Comparison of ENCODE assay signal across 13 mouse cellular contexts in genomic region chr4:55285641-55286040, GRCm38 (mm10).
DNase-seq lines count a peak whose midpoint lies in the region; ATAC-seq and TF ChIP-seq lines count a peak whose summit lies in the region.
"Had no signal": no experiment of that assay in that cellular context is flagged by ENCODE, and none has a peak within 500 bp of the region (broad histone marks: within the 10 kb centered on the region; RNA-seq: fewer than 3 reads in every experiment).

No protein-coding gene starts in this region.

- no peaks in the 10 kb centered on the region for H3K9me3 ChIP-seq in kidney, postnatal 0 days (replicated peaks; ENCODE audit: low read length)
- no peaks in the 10 kb centered on the region for H3K9me3 ChIP-seq in neural tube, embryonic 11.5 days (ENCODE audit: control insufficient read depth, low read length)
- H3K9me3 ChIP-seq: embryonic facial prominence, embryonic 15.5 days; forebrain, embryonic 15.5 days; neural tube, embryonic 15.5 days had no signal

- no peak for TF ChIP-seq CTCF in kidney, postnatal 0 days (IDR thresholded peaks at IDR 0.05; ENCODE audit: low read depth)

- WGBS in kidney, postnatal 0 days: 18% methylated on average over 5 of the region's 5 CpGs
- whole genome bisulfite sequencing in neural tube, embryonic 11.5 days: 40% methylated on average over 5 of the region's 5 CpGs

- ATAC-seq in kidney, postnatal 0 days (replicated peaks; ENCODE audit: low FRiP score, low read depth): no peak
- ATAC-seq in neural tube, embryonic 11.5 days (ENCODE audit: insufficient read depth, low FRiP score, low TSS enrichment): no peak
- ATAC-seq in hematopoietic stem cell, adult 5-6 weeks (replicated peaks in 1 of 2; ENCODE audit: insufficient read depth in 1 of 2, low FRiP score in 2 of 2, low TSS enrichment in 1 of 2, low read depth in 1 of 2, poor library complexity in 2 of 2, severe bottlenecking in 2 of 2): peak; percentile 59 to 66
- ATAC-seq: forebrain, embryonic 15.5 days; inflammation-experienced regulatory T-cells, adult 6 months had no signal

- H3K4me3 ChIP-seq in kidney, postnatal 0 days (replicated peaks; ENCODE audit: low read depth, low read length): no peak overlapping the region
- H3K4me3 ChIP-seq in neural tube, embryonic 11.5 days (ENCODE audit: low read depth, low read length): no peak overlapping the region
- H3K4me3 ChIP-seq: embryonic facial prominence, embryonic 15.5 days; forebrain, embryonic 15.5 days; neural tube, embryonic 15.5 days had no signal

- no peaks in the 10 kb centered on the region for H3K27me3 ChIP-seq in kidney, postnatal 0 days (ENCODE audit: insufficient read depth, low read length)
- H3K27me3 ChIP-seq in neural tube, embryonic 11.5 days (ENCODE audit: control insufficient read depth, insufficient read depth, low read length): no peaks in the 10 kb centered on the region
- H3K27me3 ChIP-seq: embryonic facial prominence, embryonic 15.5 days; forebrain, embryonic 15.5 days; neural tube, embryonic 15.5 days had no signal

- H3K4me1 ChIP-seq in kidney, postnatal 0 days (replicated peaks; ENCODE audit: insufficient read depth, low read length): no peaks in the 10 kb centered on the region
- H3K4me1 ChIP-seq in neural tube, embryonic 11.5 days (ENCODE audit: control insufficient read depth, insufficient read depth, low read length): no peaks in the 10 kb centered on the region
- H3K4me1 ChIP-seq: embryonic facial prominence, embryonic 15.5 days; forebrain, embryonic 15.5 days; neural tube, embryonic 15.5 days had no signal

- no peak overlapping the region for H3K4me2 ChIP-seq in kidney, postnatal 0 days (ENCODE audit: low read length)
- no peak overlapping the region for H3K4me2 ChIP-seq in neural tube, embryonic 11.5 days (ENCODE audit: low read depth)
- H3K4me2 ChIP-seq: embryonic facial prominence, embryonic 15.5 days; forebrain, embryonic 15.5 days; neural tube, embryonic 15.5 days had no signal

- H3K36me3 ChIP-seq in kidney, postnatal 0 days (ENCODE audit: insufficient read depth, low read length): no peaks in the 10 kb centered on the region
- no peaks in the 10 kb centered on the region for H3K36me3 ChIP-seq in neural tube, embryonic 11.5 days (ENCODE audit: control insufficient read depth, insufficient read depth, low read length)
- H3K36me3 ChIP-seq: embryonic facial prominence, embryonic 15.5 days; forebrain, embryonic 15.5 days; neural tube, embryonic 15.5 days had no signal

- no peak overlapping the region for H3K9ac ChIP-seq in kidney, postnatal 0 days (ENCODE audit: low read depth, low read length)
- no peak overlapping the region for H3K9ac ChIP-seq in neural tube, embryonic 11.5 days (ENCODE audit: low read length)
- H3K9ac ChIP-seq: embryonic facial prominence, embryonic 15.5 days; forebrain, embryonic 15.5 days; neural tube, embryonic 15.5 days had no signal

- peak; percentile 15 for DNase-seq in kidney, postnatal 0 days (ENCODE audit: low spot score)
- no peak for DNase-seq in kidney, adult 18-20 months
- peak; percentile 7 for DNase-seq in neural tube, embryonic 11.5 days (ENCODE audit: low spot score)
- no peak for DNase-seq in neural tube, embryonic 10.5 days (ENCODE audit: extremely low spot score, low spot score)
- peak; percentile 57 for DNase-seq in adrenal gland, postnatal 10 days
- no peak for DNase-seq in spleen, postnatal 14 days (ENCODE audit: low spot score in 2 of 2)
- DNase-seq: cerebellum, postnatal 25 days; midbrain, embryonic 14.5 days had no signal

- H3K27ac ChIP-seq in kidney, postnatal 0 days: no peak overlapping the region
- H3K27ac ChIP-seq in neural tube, embryonic 11.5 days (ENCODE audit: low read depth, low read length): no peak overlapping the region
- H3K27ac ChIP-seq: embryonic facial prominence, embryonic 15.5 days; forebrain, embryonic 15.5 days; neural tube, embryonic 15.5 days had no signal

Comparison
In these comparisons a context has a peak if more than half of its experiments do, and no peak if none do; other contexts are left out.
1. DNase-seq: peak in kidney, postnatal 0 days (single experiment), neural tube, embryonic 11.5 days (single experiment) and adrenal gland, postnatal 10 days (single experiment); none in kidney, adult 18-20 months (single experiment), neural tube, embryonic 10.5 days (single experiment) and spleen, postnatal 14 days (0 of 2).
2. ATAC-seq: peak in hematopoietic stem cell, adult 5-6 weeks (2 of 2); none in kidney, postnatal 0 days (single experiment) and neural tube, embryonic 11.5 days (single experiment).